Mouse (Mus musculus): ENCODE results near the gene Rasd2. TPM values are rescaled to one million over a fixed set of nuclear protein-coding genes. Genes with fewer than 3 reads are reported as not detected.

Rasd2 gene
- not detected for polyA plus RNA-seq (2012; fragmentation: generic; extraction: Trizol)

GRCm38 (mm10) chr8:75213686-75214085 is at the start of gene Rasd2:
Rasd2 (plus strand) TSS chr8:75213944.

Other genes with a start within 250 kb of the Rasd2 start
- gene Hmgxb4, start 220.6 kb upstream of the Rasd2 start, polyA plus RNA-seq (2012; fragmentation: generic; extraction: Trizol): 1 to 10 TPM; 1.3 to 7.0 TPM
- gene Tom1, start 180.2 kb upstream of the Rasd2 start, polyA plus RNA-seq (2012; fragmentation: generic; extraction: Trizol): 10 to 100 TPM; 24.1 to 24.6 TPM
- gene Hmox1, start 120.3 kb upstream of the Rasd2 start, polyA plus RNA-seq (2012; fragmentation: generic; extraction: Trizol): 10 to 100 TPM; 42.5 to 43.3 TPM
- 100 to 1,000 TPM in 1 of 2 experiments, 10 to 100 TPM in 1; 35.7 to 176 TPM for gene Mcm5, start 104.4 kb upstream of the Rasd2 start, polyA plus RNA-seq (2012; fragmentation: generic; extraction: Trizol)
- gene Gm10358, start 192.6 kb downstream of the Rasd2 start, polyA plus RNA-seq (2012; fragmentation: generic; extraction: Trizol): under 1 TPM in 1 of 2 experiments, not detected in 1; 0.29 TPM
- gene Iqcm, start 234.8 kb downstream of the Rasd2 start, polyA plus RNA-seq (2012; fragmentation: generic; extraction: Trizol): not detected

All from C3H10T1/2 (cell line).